Mouse (Mus musculus): ENCODE measurements around the gene Cyba. TPM values are rescaled to one million over a fixed set of nuclear protein-coding genes. Genes with fewer than 3 reads are reported as not detected.

Cyba gene
- not detected for polyA plus RNA-seq (2012; fragmentation: generic; extraction: Trizol)

DNA sequence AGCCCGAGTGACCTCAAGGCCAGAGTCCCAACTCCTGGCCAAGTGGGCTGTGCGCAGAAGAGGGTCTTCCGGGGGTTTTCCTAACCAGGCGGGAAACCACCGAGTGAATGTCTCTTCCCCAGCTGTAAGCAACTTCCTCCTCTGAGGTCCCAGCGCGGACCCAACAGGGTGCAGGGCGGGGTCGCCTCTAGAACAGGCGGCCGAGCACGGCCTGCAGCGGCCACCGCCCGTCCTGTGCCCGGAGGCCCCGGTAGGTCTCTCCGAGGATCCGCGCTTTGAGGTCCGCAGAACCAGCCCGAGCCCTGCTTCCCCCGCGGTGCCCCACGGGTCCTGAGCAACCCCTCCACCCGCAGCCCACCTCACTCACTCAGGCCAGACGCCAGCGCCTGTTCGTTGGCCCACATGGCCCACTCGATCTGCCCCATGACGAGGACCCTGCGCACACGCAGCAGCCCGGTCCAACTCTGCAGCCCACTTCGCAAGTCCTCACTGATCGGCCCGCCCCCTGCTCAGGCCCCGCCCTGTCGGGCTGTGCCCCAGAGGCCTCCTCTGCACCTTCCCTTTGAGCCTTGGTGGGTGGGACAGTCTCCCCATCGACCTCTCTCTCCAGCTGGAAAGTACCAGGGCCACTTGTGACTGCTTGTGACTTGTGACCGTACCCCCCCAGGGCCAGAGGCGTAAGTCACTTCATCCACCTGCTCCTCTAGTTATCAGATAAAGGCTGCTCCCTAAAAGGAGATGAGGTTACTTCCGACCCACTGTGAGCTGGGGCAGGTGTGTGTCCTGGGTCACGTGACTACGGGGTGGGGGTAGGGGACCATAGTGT, at the start of gene Cyba:
Gene Cyba (minus strand): TSS at position 488 of the 826 bp plus-strand sequence.

DNA sequence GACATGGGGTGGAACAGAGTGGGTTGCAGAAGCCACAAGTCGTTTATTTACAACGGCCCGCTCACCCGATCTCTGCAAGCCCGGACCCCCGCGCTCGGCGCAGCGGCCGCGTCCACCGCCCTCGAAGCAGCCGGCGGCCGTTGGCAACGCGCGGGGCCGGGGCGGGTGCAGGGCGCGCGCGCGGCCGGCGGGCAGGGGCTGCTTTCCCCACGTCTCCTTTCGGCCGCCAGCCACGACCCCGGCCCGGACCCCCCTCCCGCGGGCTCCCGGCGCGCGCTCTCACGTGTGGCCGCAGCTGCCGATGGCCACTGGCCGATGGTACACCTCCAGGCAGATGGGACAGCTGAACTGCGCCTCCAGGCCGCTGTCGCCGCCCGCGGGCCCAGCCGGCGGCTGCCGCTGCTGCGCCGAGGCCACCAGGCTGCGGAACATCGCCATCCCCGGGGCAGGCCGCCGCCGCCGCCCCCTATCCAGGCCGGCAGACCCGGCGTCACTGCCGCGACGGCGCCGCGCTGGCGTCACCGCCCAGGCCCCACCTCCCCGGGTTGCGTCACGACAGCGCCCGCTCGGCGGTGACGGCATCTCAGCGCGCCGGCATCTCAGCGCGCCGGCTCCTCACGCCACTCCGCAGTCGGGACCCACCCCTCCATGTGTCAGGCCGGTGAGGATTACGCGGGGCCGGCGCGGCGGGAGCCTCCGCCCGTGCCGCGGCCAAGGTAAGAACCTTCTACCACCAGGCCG, 43.0 kb upstream of the Cyba start, which contains the start of the genes Rnf166 and Ctu2:
Gene Rnf166 (minus strand): TSS at position 485 of the 741 bp plus-strand sequence.
Gene Ctu2 (plus strand): TSS at position 564 of the 741 bp plus-strand sequence.

DNA sequence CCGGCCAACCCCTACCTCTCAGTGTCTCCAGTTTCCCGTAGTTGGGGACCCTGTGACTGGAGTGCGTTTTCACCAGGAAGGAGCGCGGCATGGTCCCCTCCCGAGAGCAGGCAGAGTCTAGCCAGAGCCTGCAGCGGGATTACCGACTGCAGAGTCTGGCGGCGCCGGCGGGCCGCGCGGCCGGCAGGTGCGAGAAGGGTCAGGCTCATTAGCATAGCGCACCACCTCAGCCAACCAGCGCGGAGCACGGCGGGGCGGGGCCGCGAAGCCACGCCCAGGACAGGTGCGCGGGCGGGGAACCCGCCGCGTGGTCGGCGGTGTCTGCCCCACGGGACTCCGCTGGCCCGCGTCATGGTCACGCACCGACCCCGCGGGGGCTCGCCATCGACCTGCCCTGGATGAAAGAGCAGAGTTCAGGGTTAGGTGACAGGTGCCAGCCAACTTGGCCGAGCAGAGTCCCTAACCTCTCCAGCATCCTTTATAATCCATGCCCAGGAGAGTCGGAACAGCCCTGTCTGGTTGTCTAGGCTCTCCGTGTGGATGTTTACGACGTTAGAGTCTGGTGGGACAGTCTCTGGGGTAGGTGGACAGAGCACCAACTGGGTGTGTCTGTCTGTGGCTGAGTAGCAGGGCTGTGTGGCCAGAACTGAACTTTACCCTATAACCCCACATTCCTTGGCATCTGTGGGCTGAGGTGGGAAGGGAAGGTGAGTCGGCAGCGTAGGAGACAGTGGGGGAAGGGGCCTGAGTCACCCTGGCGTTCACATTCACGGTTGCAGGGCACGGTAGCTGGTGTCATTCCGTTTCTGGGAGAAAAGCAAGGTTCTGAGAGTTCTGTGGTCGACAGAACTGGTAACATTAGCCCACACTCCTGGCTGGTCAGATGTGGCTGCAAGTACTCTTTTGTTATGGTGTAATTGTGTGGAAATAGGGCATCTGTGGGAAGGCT, 28.1 kb upstream of the Cyba start, which contains the start of gene Snai3:
Gene Snai3 (minus strand): TSS at position 210 of the 949 bp plus-strand sequence.

DNA sequence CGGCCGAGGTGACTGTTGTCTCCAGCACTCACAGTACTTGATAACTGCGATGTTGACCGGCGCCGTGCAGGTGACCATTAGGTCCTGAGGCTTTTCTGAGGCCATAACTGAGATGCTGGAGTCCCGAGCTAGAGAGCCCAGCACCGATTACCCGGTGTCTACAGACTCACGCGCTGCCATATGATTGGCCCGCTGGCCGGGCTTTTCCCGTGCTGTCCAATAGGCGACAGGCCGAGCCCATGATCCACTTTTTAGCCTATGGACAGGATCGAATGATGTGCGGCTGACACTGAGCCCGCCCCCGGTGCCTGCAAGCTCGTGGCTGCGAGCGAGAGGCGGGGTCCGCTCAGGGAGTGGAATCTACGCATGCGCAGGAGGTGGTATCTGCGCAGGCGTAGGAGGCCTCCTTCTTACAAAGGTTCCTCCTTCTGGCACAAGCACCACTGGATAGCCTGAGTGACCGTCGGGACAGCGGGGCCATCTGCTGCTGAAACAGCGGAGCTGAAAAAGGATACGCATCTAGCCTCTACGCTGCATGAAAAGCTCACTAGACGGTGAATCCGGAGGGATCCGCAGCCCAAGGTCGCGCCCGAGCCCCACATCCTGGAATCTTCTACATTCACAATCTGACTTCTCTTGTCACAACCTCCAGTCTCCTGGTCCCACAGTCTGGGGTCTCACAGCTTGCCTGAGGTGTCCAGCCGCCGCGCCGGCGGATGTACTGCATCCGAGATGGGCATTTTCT, 10.7 kb upstream of the Cyba start, which contains the start of gene Mvd:
Gene Mvd (minus strand): TSS at position 161 of the 745 bp plus-strand sequence.

DNA sequence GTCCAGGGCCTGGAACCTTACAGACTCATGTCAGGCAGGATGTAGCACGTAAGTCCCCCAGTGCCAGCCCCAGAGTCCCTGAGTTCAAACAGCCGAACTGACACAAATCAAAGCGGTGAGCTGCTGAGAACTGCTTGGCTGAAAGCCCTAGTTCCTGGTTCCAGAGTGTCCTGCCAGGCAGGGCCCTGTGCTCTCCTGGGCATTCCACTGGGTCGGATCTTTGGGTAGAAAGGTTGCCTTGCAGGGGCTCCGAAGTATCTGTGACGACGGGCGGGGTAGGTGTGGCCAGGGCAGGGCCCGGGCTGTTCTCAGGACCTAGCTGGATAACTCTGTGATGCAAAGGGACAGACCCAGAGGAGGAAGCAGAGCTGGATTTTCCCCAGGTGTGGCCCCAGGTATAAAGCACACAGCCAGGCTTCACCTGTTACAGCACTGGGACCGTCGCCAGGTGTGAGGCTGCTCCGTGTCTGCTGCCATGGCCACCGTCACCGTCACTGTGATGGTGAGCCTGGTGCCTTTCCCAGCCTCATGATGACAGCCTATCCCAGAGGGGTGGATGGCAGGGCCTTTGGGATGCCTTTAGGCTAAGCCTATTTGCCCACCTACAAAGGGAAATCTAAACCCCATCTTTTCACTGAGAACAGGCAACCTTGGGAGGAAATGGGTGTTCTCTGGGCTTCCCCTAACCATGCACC, 11.2 kb downstream of the Cyba start, which contains the start of gene Il17c:
Gene Il17c (plus strand): TSS at position 645 of the 695 bp plus-strand sequence.

DNA sequence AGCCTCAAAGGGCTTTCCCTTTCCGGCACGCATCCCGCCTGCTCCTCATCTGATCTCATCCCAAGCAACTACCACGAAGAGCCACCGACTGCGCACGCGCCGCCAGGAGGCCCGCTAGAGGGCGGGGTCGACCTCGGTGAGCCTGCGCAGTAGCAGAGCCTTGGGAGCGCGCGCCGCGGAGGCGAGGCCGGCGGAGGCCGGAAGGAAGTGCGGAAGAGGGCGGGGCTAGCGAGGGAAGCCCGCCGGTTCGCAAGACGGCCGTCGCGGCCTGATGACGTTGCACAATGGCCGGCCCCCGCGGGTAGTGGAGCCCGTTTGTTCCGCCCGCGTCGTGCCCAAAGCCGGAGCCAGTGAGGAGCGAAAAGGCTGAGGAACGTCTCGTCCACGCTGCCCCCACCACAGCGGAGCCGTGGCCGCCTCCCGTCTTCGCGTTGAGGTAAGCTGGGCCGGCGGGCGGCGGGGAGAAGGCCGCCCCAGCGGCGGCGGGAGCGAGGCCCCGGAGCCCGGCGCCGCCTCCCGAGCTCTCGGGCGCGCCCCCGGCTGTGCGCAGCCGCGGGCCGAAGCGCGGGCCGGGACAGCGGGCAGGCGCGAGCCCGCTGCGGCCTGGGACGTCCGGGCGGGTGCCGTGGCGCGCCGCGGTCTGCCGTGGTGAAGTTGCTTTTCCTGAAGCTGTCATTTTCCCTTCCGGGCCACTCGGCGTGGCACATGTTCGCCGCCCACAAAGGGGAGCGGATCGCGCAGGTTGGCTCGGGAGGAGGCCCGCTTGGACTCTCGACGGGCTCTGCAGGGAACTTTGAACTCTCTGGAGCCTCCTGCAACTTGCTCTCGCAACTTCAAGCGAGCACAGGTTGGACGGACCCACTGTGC, 56.1 kb downstream of the Cyba start, which contains the start of gene Zc3h18:
Gene Zc3h18 (plus strand): TSS at position 245 of the 867 bp plus-strand sequence.

Other genes with a start within 250 kb of the Cyba start
- 10 to 100 TPM in 1 of 2 experiments, 1 to 10 TPM in 1; 9.8 to 17.3 TPM for gene Zfpm1, start 150.8 kb downstream of the Cyba start, polyA plus RNA-seq (2012; fragmentation: generic; extraction: Trizol)
- not detected for gene Trhr2, start 72.2 kb downstream of the Cyba start, polyA plus RNA-seq (2012; fragmentation: generic; extraction: Trizol)
- gene Zc3h18, start 56.3 kb downstream of the Cyba start, polyA plus RNA-seq (2012; fragmentation: generic; extraction: Trizol) = 10 to 100 TPM in 1 of 2 experiments, 1 to 10 TPM in 1; 5.7 to 28.5 TPM
- not detected for gene Il17c, start 10.9 kb downstream of the Cyba start, polyA plus RNA-seq (2012; fragmentation: generic; extraction: Trizol)
- 10 to 100 TPM; 24.3 to 41.3 TPM for gene Mvd, start 10.5 kb upstream of the Cyba start, polyA plus RNA-seq (2012; fragmentation: generic; extraction: Trizol)
- gene Snai3, start 27.8 kb upstream of the Cyba start, polyA plus RNA-seq (2012; fragmentation: generic; extraction: Trizol) = under 1 TPM in 1 of 2 experiments, not detected in 1; 0.01 TPM
- gene Rnf166, start 43.1 kb upstream of the Cyba start, polyA plus RNA-seq (2012; fragmentation: generic; extraction: Trizol) = 10 to 100 TPM in 1 of 2 experiments, 1 to 10 TPM in 1; 9.7 to 37.6 TPM
- 10 to 100 TPM; 21.2 to 35.3 TPM for gene Ctu2, start 43.2 kb upstream of the Cyba start, polyA plus RNA-seq (2012; fragmentation: generic; extraction: Trizol)
- gene Piezo1, start 118.4 kb upstream of the Cyba start, polyA plus RNA-seq (2012; fragmentation: generic; extraction: Trizol) = 10 to 100 TPM; 66.5 to 76.0 TPM
- gene Cdt1, start 135.1 kb upstream of the Cyba start, polyA plus RNA-seq (2012; fragmentation: generic; extraction: Trizol) = 10 to 100 TPM; 15.3 to 56.8 TPM
- 100 to 1,000 TPM; 310 to 859 TPM for gene Aprt, start 144.0 kb upstream of the Cyba start, polyA plus RNA-seq (2012; fragmentation: generic; extraction: Trizol)
- gene Galns, start 178.5 kb upstream of the Cyba start, polyA plus RNA-seq (2012; fragmentation: generic; extraction: Trizol) = 10 to 100 TPM in 1 of 2 experiments, 1 to 10 TPM in 1; 8.6 to 14.7 TPM
- 10 to 100 TPM; 86.1 to 87.4 TPM for gene Trappc2l, start 178.7 kb upstream of the Cyba start, polyA plus RNA-seq (2012; fragmentation: generic; extraction: Trizol)
- gene Pabpn1l, start 189.8 kb upstream of the Cyba start, polyA plus RNA-seq (2012; fragmentation: generic; extraction: Trizol) = not detected

Data from C3H10T1/2 (cell line).